ENCODE assay signal across 21 mouse cellular contexts in genomic region chr9:41007785-41008184, GRCm38 (mm10). TPM values are rescaled to one million over a fixed set of nuclear protein-coding genes. Genes with fewer than 3 reads are reported as not detected.
"Had no signal": no experiment of that assay in that cellular context is flagged by ENCODE, and none has a peak within 500 bp of the region (broad histone marks: within the 10 kb centered on the region; RNA-seq: fewer than 3 reads in every experiment).

No protein-coding gene starts in this region.

- H3K9ac ChIP-seq: lung, embryonic 14.5 days; midbrain, embryonic 13.5 days; midbrain, embryonic 15.5 days; neural tube, embryonic 13.5 days; neural tube, embryonic 15.5 days had no signal

- DNase-seq: lung, adult 18-20 months; lung, embryonic 14.5 days; lung, postnatal 10 days; lung, postnatal 4 days; retina, postnatal 1 day; right cerebral cortex, adult 18-20 months; right cerebral cortex, postnatal 25 days; right cerebral cortex, postnatal 4 days; spleen, adult 18-20 months; thymus, adult 18-20 months; thymus, postnatal 14 days; thymus, postnatal 36 days had no signal

- H3K27ac ChIP-seq: midbrain, embryonic 13.5 days; midbrain, embryonic 15.5 days; neural tube, embryonic 13.5 days; neural tube, embryonic 15.5 days had no signal

- H3K27me3 ChIP-seq: midbrain, embryonic 13.5 days; midbrain, embryonic 15.5 days; neural tube, embryonic 13.5 days; neural tube, embryonic 15.5 days had no signal

- H3K9me3 ChIP-seq: midbrain, embryonic 13.5 days; midbrain, embryonic 15.5 days; neural tube, embryonic 13.5 days; neural tube, embryonic 15.5 days had no signal

- H3K36me3 ChIP-seq: midbrain, embryonic 13.5 days; midbrain, embryonic 15.5 days; neural tube, embryonic 13.5 days; neural tube, embryonic 15.5 days had no signal

- ATAC-seq: midbrain, embryonic 13.5 days; midbrain, embryonic 15.5 days had no signal

- H3K4me3 ChIP-seq: midbrain, embryonic 13.5 days; midbrain, embryonic 15.5 days; neural tube, embryonic 13.5 days; neural tube, embryonic 15.5 days had no signal

- H3K4me2 ChIP-seq: lung, embryonic 14.5 days; midbrain, embryonic 13.5 days; midbrain, embryonic 15.5 days; neural tube, embryonic 13.5 days; neural tube, embryonic 15.5 days had no signal

RNA-seq across cellular contexts. Expression of gene Crtam, which starts 3.4 kb away (rescaled TPM):
- polyA plus RNA-seq: lung, embryonic 16.5 days; neural tube, embryonic 11.5 days; stomach, embryonic 14.5 days had no signal

RNA-seq across cellular contexts. Expression of gene Jhy, which starts 43.9 kb away (rescaled TPM):
- polyA plus RNA-seq: liver, embryonic 16.5 days; stomach, embryonic 16.5 days had no signal
